Mouse (Mus musculus) MEL (cell line): ENCODE results near the gene Vps53.
A peak's percentile ranks its signal among the peaks of the same experiment; 100 is the strongest.

Experiments
- CHD2 ChIP-seq: IDR thresholded peaks from 2 replicates; pipeline ENCODE4 v1.6.1; 2011; ENCODE audit warnings: low read length, improper control_type of control experiment
- CTCF ChIP-seq, 3 experiments: IDR thresholded peaks in 2 of 3; conservative IDR thresholded peaks in 1 of 3; 2 replicates each; pipeline ENCODE4 v1.5.1; 2011 to 2012; ENCODE audit warnings: low read length in 3 of 3, low read depth in 2 of 3, mild to moderate bottlenecking in 2 of 3, improper control_type of control experiment in 1 of 3, inconsistent platforms in 1 of 3, mixed read lengths in 1 of 3, moderate library complexity in 1 of 3; ENCODE audit not compliant: control insufficient read depth in 1 of 3, insufficient read depth in 1 of 3, poor library complexity in 1 of 3, severe bottlenecking in 1 of 3
- E2F4 ChIP-seq: IDR thresholded peaks from 2 replicates; pipeline ENCODE4 v1.6.1; 2011; ENCODE audit warnings: low read depth, low read length, improper control_type of control experiment, borderline replicate concordance
- EP300 ChIP-seq, 2 experiments: IDR thresholded peaks; 2 replicates each; pipeline ENCODE4 v1.6.1; 2011; ENCODE audit warnings: improper control_type of control experiment in 2 of 2, low read length in 2 of 2, low read depth in 1 of 2, mild to moderate bottlenecking in 1 of 2
- JUND ChIP-seq: IDR thresholded peaks from 2 replicates; pipeline ENCODE4 v1.6.1; 2011; ENCODE audit warnings: low read depth, mild to moderate bottlenecking, improper control_type of control experiment, low read length
- KAT2A ChIP-seq: conservative IDR thresholded peaks from 2 replicates; pipeline ENCODE4 v1.6.1; 2012; ENCODE audit warnings: low read depth, low read length, improper control_type of control experiment, inconsistent platforms
- POLR2A ChIP-seq, 2 experiments: IDR thresholded peaks; 2 replicates each; pipeline ENCODE4 v1.6.1; 2011 to 2012; ENCODE audit warnings: low read length in 2 of 2, mild to moderate bottlenecking in 2 of 2, control low read depth in 1 of 2, improper control_type of control experiment in 1 of 2, low read depth in 1 of 2, moderate library complexity in 1 of 2; ENCODE audit not compliant: control insufficient read depth in 1 of 2, insufficient read depth in 1 of 2, poor library complexity in 1 of 2
- POLR2AphosphoS2 ChIP-seq: IDR thresholded peaks from 2 replicates; pipeline ENCODE4 v1.6.1; 2011; ENCODE audit warnings: low read length, improper control_type of control experiment
- TAL1 ChIP-seq: IDR thresholded peaks from 2 replicates; pipeline ENCODE4 v1.6.1; 2012; ENCODE audit warnings: mild to moderate bottlenecking, inconsistent platforms, low read length, moderate library complexity, mixed read lengths
- UBTF ChIP-seq: IDR thresholded peaks from 2 replicates; pipeline ENCODE4 v1.6.1; 2012; ENCODE audit warnings: low read depth, mild to moderate bottlenecking, inconsistent platforms, low read length, improper control_type of control experiment, moderate library complexity, borderline replicate concordance; ENCODE audit not compliant: insufficient read depth
- USF1 ChIP-seq: IDR thresholded peaks from 2 replicates; pipeline ENCODE4 v1.6.1; 2014; ENCODE audit warnings: low read depth, mild to moderate bottlenecking, inconsistent platforms, low read length, improper control_type of control experiment, moderate library complexity

DNA sequence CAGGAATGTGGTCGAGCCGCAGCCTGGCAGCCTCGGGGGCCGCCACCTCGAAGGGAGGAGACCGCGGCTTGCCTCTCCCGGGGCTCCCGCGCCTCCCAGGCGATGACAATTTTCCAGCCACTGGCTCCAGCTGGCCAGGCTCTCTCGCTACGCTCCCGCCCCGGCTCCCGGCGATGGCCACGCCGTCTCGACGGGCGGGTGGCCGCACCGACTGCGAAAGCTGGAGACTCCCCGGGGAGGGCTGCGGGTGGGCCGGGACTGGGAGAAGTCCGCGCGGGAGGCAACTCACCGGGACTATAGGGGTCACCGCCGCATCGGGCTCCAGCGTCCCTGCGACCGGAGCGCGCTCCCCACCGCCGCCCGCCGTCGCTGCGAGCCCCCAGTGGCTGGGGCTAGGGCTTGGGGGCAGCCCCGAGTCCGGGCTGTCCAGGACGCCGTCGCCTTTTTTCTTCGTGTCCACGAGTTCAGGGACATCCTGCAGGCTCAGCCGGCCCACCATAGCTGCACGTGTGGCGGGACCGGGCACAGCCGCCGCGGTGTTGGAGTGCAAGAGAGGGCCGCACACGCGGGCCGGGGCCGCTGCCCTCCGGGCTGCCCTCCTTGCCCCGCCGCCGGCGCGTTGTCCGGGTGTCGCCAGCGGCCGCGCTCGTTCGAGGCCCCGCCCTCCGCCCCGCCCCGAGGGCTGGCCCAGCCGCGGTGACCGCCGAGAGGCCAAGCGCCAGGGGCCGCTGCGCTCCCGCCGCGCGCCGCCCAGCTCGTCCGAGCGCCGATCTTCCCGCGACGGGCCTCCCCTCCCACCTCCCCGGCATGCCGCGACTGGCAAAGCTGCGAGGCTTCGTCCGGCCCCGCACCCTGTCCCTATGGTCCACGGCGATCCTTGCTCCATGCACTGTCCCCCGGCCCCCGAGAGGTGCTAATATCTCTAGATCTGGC lies 152.0 kb downstream of the Vps53 start, which contains the start of gene Rflnb:
- no peak for TF ChIP-seq TAL1
- no peak for TF ChIP-seq POLR2AphosphoS2
- peak in 2 of 3 experiments; percentile 28 to 57; a peak in 3 of 6 replicates for TF ChIP-seq CTCF (IDR thresholded peaks at IDR 0.05 in 2 of 3, conservative IDR thresholded peaks at IDR 0.05 in 1 of 3; ENCODE audit: control insufficient read depth in 1 of 3, insufficient read depth in 1 of 3, low read depth in 2 of 3, low read length in 3 of 3, poor library complexity in 1 of 3, severe bottlenecking in 1 of 3)
- TF ChIP-seq KAT2A = no peak
- TF ChIP-seq CHD2 = no peak
- TF ChIP-seq UBTF = peak; percentile 69; the same call in 1 of the 2 replicates
- no peak for TF ChIP-seq E2F4
- TF ChIP-seq EP300 (IDR thresholded peaks at IDR 0.05; ENCODE audit: low read depth in 1 of 2, low read length in 2 of 2) = no peak
- no peak for TF ChIP-seq USF1
- no peak for TF ChIP-seq JUND
- TF ChIP-seq POLR2A (IDR thresholded peaks at IDR 0.05; ENCODE audit: control insufficient read depth in 1 of 2, insufficient read depth in 1 of 2, low read depth in 1 of 2, low read length in 2 of 2, poor library complexity in 1 of 2) = peak; percentile 61 to 78; a peak in 3 of 4 replicates
